Mouse (Mus musculus): Measurements from ENCODE around the gene Gm8068. TPM values are rescaled to one million over a fixed set of nuclear protein-coding genes. Genes with fewer than 3 reads are reported as not detected.
"Not testable (repeated sequence)": the region's sequence is repeated elsewhere in the genome, so short reads cannot be mapped to it uniquely, and the experiment has no call there.

The Gm8068 gene
- not detected in 2 replicates for polyA plus RNA-seq (2015; fragmentation: Nextera tagmentation; extraction: Ambion mirVana)

GRCm38 (mm10) chr14:41701785-41702184, at the start of gene Gm8068:
TSS of gene Gm8068 (minus strand) at chr14:41701885.
- not testable (repeated sequence) for H3K36me3 ChIP-seq (replicated peaks); H3K4me2 ChIP-seq; H3K9me3 ChIP-seq; H3K9ac ChIP-seq; H3K27ac ChIP-seq; H3K4me3 ChIP-seq; ATAC-seq (replicated peaks); H3K4me1 ChIP-seq; H3K27me3 ChIP-seq (replicated peaks)
- no CpG with 5 or more reads among the region's 3 CpGs for WGBS

GRCm38 (mm10) chr14:41750514-41750913, 48.8 kb upstream of the Gm8068 start, which contains the start of gene Gm7929:
TSS of gene Gm7929 (minus strand) at chr14:41750614.
- not testable (repeated sequence) for H3K4me2 ChIP-seq; H3K27me3 ChIP-seq (replicated peaks); H3K9me3 ChIP-seq; H3K36me3 ChIP-seq (replicated peaks); ATAC-seq (replicated peaks); H3K27ac ChIP-seq; H3K9ac ChIP-seq; H3K4me3 ChIP-seq; H3K4me1 ChIP-seq
- 77% methylated on average over 1 of the region's 1 CpGs for WGBS

- H3K4me1 ChIP-seq; H3K27ac ChIP-seq; H3K9me3 ChIP-seq; H3K4me2 ChIP-seq; H3K36me3 ChIP-seq (replicated peaks); H3K4me3 ChIP-seq; H3K27me3 ChIP-seq (replicated peaks); ATAC-seq (replicated peaks); H3K9ac ChIP-seq: not testable (repeated sequence)
- 78% methylated on average over 17 of the region's 17 CpGs for WGBS
Observed at GRCm38 (mm10) chr14:41723437-41723836, 21.8 kb upstream of the Gm8068 start.

- H3K9ac ChIP-seq; H3K36me3 ChIP-seq (replicated peaks); H3K9me3 ChIP-seq; ATAC-seq (replicated peaks); H3K4me1 ChIP-seq; H3K4me3 ChIP-seq; H3K27ac ChIP-seq; H3K27me3 ChIP-seq (replicated peaks); H3K4me2 ChIP-seq: not testable (repeated sequence)
- 81% methylated on average over 1 of the region's 1 CpGs for WGBS
Observed at GRCm38 (mm10) chr14:41717180-41717579, 15.5 kb upstream of the Gm8068 start.

- H3K9ac ChIP-seq; H3K4me2 ChIP-seq; H3K4me3 ChIP-seq; H3K4me1 ChIP-seq; H3K36me3 ChIP-seq (replicated peaks); ATAC-seq (replicated peaks); H3K27me3 ChIP-seq (replicated peaks); H3K27ac ChIP-seq; H3K9me3 ChIP-seq: not testable (repeated sequence)
- 89% methylated on average over 2 of the region's 2 CpGs for WGBS
Observed at GRCm38 (mm10) chr14:41648176-41648575, 53.5 kb downstream of the Gm8068 start.

Other genes with a start within 250 kb of the Gm8068 start
- not detected in 2 replicates for gene Gm7954, start 248.4 kb downstream of the Gm8068 start, polyA plus RNA-seq (2015; fragmentation: Nextera tagmentation; extraction: Ambion mirVana)
- not detected in 2 replicates for gene Gm3486, start 212.4 kb downstream of the Gm8068 start, polyA plus RNA-seq (2015; fragmentation: Nextera tagmentation; extraction: Ambion mirVana)
- not detected in 2 replicates for gene Gm7970, start 146.3 kb downstream of the Gm8068 start, polyA plus RNA-seq (2015; fragmentation: Nextera tagmentation; extraction: Ambion mirVana)
- gene 1700049E17Rik2, start 128.7 kb downstream of the Gm8068 start, polyA plus RNA-seq (2015; fragmentation: Nextera tagmentation; extraction: Ambion mirVana) = not detected in 2 replicates
- not detected in 2 replicates for gene Gm3072, start 77.3 kb downstream of the Gm8068 start, polyA plus RNA-seq (2015; fragmentation: Nextera tagmentation; extraction: Ambion mirVana)
- gene Gm3676, start 55.4 kb downstream of the Gm8068 start, polyA plus RNA-seq (2015; fragmentation: Nextera tagmentation; extraction: Ambion mirVana) = not detected in 2 replicates
- not detected in 2 replicates for gene Gm7929, start 48.7 kb upstream of the Gm8068 start, polyA plus RNA-seq (2015; fragmentation: Nextera tagmentation; extraction: Ambion mirVana)
- gene Gm47189, start 70.6 kb upstream of the Gm8068 start, polyA plus RNA-seq (2015; fragmentation: Nextera tagmentation; extraction: Ambion mirVana) = not detected in 2 replicates
- not detected in 2 replicates for gene Gm7980, start 205.4 kb upstream of the Gm8068 start, polyA plus RNA-seq (2015; fragmentation: Nextera tagmentation; extraction: Ambion mirVana)
- not detected in 2 replicates for gene 1700049E17Rik1, start 223.1 kb upstream of the Gm8068 start, polyA plus RNA-seq (2015; fragmentation: Nextera tagmentation; extraction: Ambion mirVana)
- not detected in 2 replicates for gene 1700024B05Rik, start 242.1 kb upstream of the Gm8068 start, polyA plus RNA-seq (2015; fragmentation: Nextera tagmentation; extraction: Ambion mirVana)